Mouse (Mus musculus) heart, adult 9 months (tissue): ENCODE measurements around the gene Fev.

Source experiments
- DNase-seq, 2 experiments: peaks; one replicate each; pipeline ENCODE4 v3.0.0; 2022; ENCODE audit warnings: low spot score in 2 of 2

The Fev gene

GRCm38 (mm10) chr1:74885369-74886042 is at the start of gene Fev:
Gene Fev (minus strand): TSS chr1:74885419.
- DNase-seq = no peak

DNA sequence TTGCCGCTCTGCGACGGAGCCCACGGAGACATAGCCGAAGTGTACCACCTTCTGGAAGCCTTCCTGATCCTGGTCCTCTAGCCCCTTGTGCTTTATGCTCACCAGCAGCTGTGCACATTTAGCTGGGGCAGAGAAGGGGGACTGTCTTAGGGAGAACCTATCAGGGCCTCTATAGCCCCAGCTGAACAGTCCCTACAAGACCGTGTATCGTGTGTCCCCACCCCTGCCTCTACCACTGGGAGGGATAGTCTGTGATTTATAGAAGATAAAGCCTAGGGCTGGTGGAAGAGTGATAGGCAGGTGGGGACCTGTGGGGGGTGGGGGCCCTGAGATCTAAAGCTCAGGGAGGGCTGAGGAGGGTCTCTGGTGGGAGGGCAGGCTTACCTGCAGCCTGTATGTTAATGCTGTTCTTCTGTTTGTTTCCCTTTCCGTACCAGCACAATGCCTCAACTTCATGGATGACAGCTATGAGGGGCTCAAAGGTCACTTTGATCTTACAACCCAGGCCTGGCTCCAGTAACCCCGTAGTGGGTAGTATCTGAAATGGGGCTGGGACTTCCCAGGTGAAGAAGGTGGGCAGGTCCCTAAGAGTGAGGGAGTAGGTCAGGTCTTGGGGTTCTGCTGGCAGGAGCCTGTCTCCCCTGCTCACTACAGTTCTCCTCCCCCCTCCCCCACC is 42.5 kb upstream of the Fev start:
- DNase-seq = no peak

- DNase-seq = peak in 1 of 2 experiments; percentile 33
Observed at GRCm38 (mm10) chr1:74926721-74927120, 41.5 kb upstream of the Fev start.

GRCm38 (mm10) chr1:74924464-74924863 is 39.2 kb upstream of the Fev start:
- no peak for DNase-seq

DNA sequence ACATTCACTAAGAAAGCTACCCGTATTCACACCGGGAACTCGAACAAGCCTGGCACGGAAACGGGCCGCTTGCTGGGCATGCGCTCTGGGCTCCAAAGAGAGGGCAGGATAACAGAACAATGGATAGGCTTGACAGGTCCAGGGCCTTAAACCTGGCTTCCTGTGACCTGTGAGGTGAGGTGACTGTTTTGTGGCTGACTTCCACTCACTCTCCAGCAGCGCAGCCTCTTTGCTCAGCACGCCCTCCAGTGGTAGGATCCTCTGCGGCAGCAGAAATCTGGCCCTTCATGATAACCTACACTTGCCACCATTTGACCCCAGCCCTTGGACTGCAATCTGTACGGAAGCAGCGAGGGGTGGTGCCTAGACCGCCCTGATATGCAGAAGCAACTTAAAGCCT is 30.5 kb upstream of the Fev start:
- no peak for DNase-seq

DNA sequence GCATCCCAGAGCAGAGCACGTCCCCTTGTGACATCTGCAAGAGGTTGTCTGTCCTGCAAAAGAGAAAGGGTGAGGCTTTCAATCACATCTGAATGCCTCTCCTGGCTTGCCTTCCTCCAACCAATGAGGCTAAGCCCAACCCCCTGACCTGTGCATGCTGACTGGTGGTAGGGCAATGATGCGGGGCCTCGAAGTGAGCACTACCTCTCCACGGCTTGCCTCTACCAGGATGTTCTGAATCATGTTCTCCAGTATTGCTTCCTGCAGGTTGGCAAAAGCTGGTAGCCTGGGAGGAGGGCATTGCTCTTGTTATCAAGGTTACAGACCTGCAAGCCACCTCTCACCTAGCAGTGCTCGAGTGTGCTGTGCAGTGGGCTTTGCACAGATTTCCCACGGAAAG is 17.0 kb upstream of the Fev start:
- DNase-seq = no peak

GRCm38 (mm10) chr1:74901686-74902085 is 16.5 kb upstream of the Fev start:
- DNase-seq = no peak

DNA sequence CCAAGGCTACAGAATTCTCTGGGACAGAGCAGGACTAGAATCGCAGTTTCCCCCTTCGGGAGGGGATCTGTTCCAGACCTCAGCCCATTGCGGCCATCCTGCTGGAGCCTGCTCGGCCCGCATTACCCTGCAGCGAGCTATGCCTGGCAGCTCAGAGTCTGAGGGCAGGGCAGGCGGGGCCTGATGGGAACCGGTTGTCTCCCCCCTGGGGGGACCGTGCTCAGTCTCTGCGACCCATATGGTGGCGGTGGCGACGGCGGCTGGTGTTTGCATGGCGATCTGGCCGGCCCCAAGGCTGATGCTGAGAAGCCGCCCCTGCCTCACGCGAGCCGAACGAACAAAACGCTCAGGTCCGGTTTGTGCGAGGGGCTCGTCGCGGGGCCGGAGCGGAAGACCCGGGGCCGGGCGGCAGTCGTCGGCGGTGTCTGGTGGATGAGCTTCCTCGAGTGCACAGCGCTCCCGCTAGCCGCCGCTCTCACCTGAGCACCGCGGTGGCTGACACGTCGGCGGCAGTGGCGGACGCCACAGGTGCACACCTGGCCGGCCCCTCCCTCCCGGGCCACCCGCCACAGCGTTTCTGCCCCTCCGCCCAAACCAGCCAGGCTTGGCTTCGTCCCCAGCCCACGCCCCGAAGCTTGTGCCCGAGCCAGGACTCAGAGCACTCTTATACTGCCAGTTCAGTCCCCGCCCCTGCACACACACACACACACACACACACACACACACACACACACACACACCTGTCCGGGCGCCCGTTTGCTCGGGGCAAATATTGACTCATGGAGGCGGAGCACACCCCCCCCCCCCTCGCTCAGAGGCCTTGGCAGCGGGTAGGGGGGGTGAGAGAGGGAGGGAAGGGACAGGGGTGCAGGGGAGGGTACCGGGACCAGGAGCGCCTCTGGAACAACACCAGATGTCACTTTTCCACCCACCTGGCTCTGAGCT is 15.4 kb upstream of the Fev start:
- no peak for DNase-seq

- no peak for DNase-seq
Observed at GRCm38 (mm10) chr1:74898656-74899431, 13.6 kb upstream of the Fev start.

GRCm38 (mm10) chr1:74897976-74898375 is 12.8 kb upstream of the Fev start:
- DNase-seq = no peak

DNA sequence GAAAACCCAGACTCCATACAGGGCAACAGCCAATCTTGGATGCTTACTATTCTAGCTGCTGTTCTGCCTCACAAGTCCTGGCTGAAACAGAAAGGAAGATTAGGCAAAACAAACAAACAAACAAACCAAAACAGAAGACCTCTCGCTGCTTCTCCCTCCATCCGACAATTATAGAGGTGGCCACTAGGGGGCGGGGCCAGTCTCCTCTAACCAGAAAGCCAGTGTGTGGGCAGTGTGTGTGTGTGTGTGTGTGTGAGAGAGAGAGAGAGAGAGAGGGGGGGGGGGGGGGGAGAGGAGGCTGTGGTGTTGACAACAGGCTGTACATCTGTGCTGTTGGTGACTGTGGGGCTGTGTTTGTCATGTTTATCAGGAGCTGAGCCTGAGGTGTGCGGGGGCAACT is 9.7 kb upstream of the Fev start:
- DNase-seq = peak in 1 of 2 experiments; percentile 15

GRCm38 (mm10) chr1:74893134-74893855 is 8.1 kb upstream of the Fev start, which contains the start of gene Cryba2:
Gene Cryba2 (minus strand): TSS chr1:74893143.
- no peak for DNase-seq

DNA sequence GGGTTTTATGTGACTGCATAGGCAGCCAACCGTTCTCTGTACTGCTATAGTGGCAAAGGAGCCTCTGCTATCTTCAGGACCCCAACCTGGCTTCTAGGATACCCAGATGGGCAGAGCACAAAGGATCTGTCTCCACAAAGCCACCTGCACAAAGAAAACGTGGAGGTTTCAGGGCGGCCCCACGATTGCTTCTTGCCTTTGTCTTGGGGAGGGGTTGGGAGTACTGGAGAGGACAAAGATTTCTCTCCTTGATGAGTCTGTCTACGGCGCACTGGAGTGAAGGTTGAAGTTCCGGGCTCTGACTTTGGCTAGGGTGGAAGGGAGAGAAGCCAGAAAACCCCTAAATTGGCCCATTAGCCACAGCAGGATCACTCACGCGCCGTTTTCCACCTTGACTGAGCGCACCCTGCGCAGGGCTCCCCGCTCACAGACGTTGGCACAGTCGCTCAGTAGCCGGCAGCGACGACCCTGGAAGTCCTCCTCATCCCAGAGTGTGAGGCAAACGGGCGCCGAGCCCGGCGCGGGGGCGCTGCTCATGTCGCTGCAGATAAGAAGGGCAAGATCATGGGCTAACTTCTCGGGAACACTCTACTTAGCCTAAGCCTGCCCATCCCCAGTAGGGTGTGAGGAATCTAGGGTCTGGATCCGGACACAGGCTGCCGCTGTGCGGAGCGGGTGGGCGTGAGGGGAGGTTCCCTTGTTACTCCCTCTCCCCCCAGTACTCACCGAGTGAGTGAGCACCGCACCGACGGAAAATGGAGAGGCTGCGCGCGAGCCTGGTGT is 7.3 kb upstream of the Fev start:
- DNase-seq = no peak

DNA sequence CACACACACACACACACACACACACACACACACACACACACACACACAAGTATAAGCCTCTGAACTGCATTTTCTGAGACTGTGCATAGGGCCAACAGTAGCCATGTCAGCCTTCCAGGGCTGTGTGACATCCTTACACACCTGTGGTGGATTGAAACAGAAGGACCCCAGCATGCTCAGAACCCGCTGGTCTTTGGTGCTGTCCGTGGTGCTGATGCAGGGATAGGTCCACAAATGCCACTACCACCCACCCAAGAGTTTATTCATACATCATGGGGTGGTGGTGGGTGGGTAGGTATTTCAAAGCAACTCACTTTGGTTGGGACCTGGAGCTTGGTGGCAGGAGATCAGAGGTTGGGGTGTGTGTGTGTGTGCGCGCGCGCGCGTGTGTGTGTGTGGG is 6.3 kb upstream of the Fev start:
- DNase-seq = no peak

DNA sequence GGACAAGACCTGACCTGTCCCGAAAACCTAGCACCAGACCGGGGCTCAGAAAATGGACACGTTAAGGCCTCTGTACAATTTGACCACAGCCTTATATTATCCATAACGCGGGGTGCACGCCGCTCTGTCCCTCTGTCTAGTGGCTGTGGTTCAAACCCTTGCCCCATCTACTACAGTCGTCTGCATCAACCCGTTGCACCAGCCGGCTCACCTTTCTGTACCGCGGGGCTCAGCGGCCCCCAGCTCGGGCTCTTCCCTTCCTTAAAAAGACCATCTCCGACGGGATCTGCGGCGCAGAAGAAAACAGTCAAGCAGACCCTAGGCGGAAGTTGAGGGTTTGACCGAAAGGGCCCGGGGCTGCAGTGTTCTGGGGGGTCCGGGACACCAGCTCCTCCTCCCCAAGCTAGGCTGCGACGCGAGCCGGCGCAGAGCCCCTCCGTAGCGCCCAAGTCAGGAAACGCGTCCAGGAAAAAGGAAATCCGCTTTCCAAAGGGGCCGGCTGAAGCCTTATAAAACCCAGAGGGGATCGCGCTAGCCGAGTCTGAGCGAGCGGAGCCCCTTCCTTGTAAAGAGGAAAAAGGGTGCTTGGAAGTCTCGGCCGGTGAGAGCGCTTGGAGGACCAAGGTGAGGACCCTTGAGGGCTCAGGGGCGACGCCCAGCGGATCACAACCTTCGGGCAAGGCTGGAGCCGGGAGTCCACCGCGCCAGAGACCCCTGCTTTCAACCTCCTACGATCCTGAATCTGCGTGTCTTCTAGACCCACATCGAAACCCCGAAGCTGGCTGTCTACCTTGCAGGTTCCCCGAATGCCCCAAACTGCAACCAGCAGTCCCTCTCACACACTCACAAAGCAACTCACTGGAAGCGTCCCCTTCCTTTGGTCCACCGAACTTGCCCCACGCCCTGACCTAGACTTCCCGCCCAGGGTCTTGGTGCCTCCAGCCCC is 750 bp downstream of the Fev start:
- no peak for DNase-seq

DNA sequence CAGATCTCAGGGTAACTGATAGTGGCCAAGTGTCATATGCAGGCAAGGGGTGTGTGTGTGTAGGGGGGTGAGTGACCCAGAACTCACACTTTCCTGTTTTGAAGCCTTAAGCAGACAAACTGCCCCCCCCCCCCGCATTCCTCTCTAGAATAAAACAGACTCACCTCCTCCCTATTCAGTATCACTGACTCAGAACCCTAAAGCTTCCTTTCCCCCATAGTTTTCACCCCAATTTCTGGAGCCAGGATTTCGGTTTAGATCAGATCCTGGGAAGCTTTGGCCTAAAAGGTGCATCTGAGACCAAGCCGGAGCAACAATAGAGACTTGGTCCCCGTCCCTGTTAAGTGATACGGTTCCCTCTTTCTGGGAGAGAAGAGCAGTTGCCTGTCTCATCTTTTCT is 1.8 kb downstream of the Fev start:
- DNase-seq = no peak

- no peak for DNase-seq
Observed at GRCm38 (mm10) chr1:74882828-74883227, 2.4 kb downstream of the Fev start.

GRCm38 (mm10) chr1:74882055-74882734 is 3.0 kb downstream of the Fev start:
- DNase-seq = no peak
